Mouse (Mus musculus) liver, postnatal 0 days (tissue): ENCODE measurements around the gene Zmynd10.

Experiments used
- CTCF ChIP-seq: sonication (generic); IDR thresholded peaks from 2 replicates; pipeline ENCODE4 v1.5.1; 2016; ENCODE audit warnings: antibody characterized with exemption, low read depth
- EP300 ChIP-seq: IDR thresholded peaks from 2 replicates; pipeline ENCODE4 v1.6.1; 2016; ENCODE audit warnings: antibody characterized with exemption, low read depth, mild to moderate bottlenecking

DNA sequence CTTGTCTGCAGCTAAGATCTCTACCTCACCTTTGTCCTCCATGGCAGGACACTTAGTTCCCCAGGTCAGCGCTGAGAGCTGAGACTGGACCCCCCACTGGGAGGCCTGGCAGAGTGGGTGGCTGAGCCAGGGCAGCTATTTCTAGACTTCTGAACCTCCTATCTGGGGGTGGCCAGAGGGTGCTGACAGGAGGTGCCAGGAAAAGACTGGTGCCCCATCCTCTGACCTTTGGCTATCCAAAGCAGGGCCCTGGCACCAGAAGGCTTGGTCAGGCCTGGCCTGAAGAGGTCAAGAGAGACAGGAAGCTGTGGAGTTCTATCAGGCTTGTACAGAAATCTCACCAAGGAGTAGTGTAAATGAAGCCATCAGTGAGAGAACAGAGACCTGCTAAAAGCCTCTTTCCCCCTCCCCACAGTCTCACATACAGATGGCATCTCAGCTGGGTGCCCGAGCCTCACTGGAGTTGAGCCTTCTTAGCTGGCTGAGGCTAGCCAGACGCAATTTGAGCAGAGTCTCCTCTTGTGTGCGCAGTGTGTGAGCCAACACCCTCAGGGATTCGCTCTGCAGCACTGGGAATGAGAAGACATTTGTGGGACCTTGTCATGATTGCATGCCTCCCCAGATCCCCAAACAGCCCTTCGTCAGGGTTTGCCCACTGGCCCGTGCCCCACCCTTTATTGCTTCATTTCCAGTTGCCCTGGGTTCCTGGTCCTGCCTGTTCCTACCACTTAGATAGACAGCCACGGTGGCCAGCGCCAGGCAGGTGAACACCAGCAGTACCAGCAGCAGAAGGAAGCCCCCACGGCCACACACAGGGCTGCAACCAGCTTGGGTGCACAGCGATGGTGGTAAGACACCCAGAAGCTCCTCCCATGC lies 46.2 kb downstream of the Zmynd10 start:
- TF ChIP-seq EP300, result no peak
- no peak for TF ChIP-seq CTCF
